Mouse (Mus musculus) liver, embryonic 16.5 days (tissue): ENCODE results near the gene Mrvi1. TPM values are rescaled to one million over a fixed set of nuclear protein-coding genes. Genes with fewer than 3 reads are reported as not detected.

ENCODE experiments used
- ATAC-seq: fragments of 200-750 bp; cut with Nextera tagmentation; 2 replicates; pipeline ENCODE4 v1.8.0; 2017; ENCODE audit warnings: low read depth, mild to moderate bottlenecking, moderate number of reproducible peaks, moderate library complexity
- H3K27ac ChIP-seq: fragments of 300-500 bp; sonication (generic); 2 replicates; pipeline ENCODE4 v1.5.1; 2014; ENCODE audit warnings: mild to moderate bottlenecking, low read length
- H3K27me3 ChIP-seq: fragments of 300-500 bp; sonication (generic); 2 replicates; pipeline ENCODE4 v1.6.1; 2014; ENCODE audit warnings: low read depth, low read length, mixed read lengths; ENCODE audit not compliant: control insufficient read depth, insufficient read depth
- H3K36me3 ChIP-seq: fragments of 300-500 bp; sonication (generic); 2 replicates; pipeline ENCODE4 v1.6.1; 2014; ENCODE audit warnings: mild to moderate bottlenecking; ENCODE audit not compliant: control insufficient read depth, insufficient read depth
- H3K4me1 ChIP-seq: fragments of 300-500 bp; sonication (generic); 2 replicates; pipeline ENCODE4 v1.6.1; 2014; ENCODE audit warnings: low read depth, low read length, mixed read lengths; ENCODE audit not compliant: control insufficient read depth
- H3K4me2 ChIP-seq: fragments of 300-500 bp; sonication (generic); 2 replicates; pipeline ENCODE4 v1.6.1; 2014; ENCODE audit warnings: low read depth, low read length, mixed read lengths
- H3K4me3 ChIP-seq: fragments of 300-500 bp; sonication (generic); 2 replicates; pipeline ENCODE4 v1.5.1; 2014; ENCODE audit warnings: low read depth, mild to moderate bottlenecking, low read length
- H3K9ac ChIP-seq: fragments of 300-500 bp; sonication (generic); 2 replicates; pipeline ENCODE4 v1.6.1; 2014; ENCODE audit warnings: low read depth, low read length
- H3K9me3 ChIP-seq: fragments of 300-500 bp; sonication (generic); replicated peaks from 2 replicates; pipeline ENCODE4 v1.6.1; 2016; ENCODE audit warnings: low read length; ENCODE audit not compliant: control insufficient read depth
- WGBS: fragments of 180-500 bp; shearing (Covaris S2); extraction: QIAGEN DNeasy Blood & Tissue Kit; methylation state at CpG from one replicate; pipeline ENCODE4 v1.1.7; 2014; ENCODE audit not compliant: insufficient replicate concordance; 5-methylcytosine and 5-hydroxymethylcytosine counted together
- polyA plus RNA-seq: library from polyadenylated mRNA; unstranded; fragments of >200 nt; fragmentation: Nextera tagmentation; extraction: Ambion mirVana; gene quantifications from 2 replicates; pipeline ENCODE4 v1.2.1, GENCODE M21; 2015

Mrvi1 gene
- polyA plus RNA-seq = 4.3 and 4.4 TPM in 2 replicates

DNA sequence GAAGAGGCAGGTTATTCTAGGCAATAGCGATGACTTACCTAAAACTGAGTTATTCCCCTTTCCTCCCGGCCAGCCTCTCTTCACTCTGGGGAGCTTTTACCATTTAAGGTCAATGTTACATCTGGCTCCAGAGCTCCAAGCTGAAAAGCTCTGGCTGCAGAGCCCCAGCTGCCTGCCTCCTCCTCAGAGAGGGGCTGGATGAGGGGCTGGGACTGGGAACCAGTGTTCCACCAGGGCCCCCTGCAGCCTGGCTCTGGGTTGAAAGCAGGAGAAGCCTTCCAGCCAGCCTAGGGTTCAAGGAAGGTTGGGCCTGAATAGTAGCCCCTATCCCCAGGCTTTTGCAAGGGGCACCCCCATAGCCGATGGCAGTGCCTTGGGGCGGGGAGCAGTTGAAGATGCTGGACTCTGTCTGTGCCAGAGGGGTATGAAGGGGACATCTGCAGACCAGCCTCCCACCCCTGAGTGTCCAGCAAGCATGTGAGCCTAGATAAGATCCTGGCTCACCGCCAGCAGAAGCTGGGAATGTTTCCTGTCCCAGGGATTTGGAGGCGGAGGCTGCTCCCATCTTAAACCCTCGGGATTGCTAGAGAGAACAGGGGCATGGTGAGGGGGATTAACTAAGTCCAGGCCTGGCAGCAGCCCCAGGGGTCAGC lies at the start of gene Mrvi1:
Gene Mrvi1 (minus strand): TSS at position 409 of the 653 bp plus-strand sequence.
- no peak within 1 kb of the TSS for H3K4me2 ChIP-seq
- no peak within 1 kb of the TSS for H3K4me3 ChIP-seq
- peaks cover 9% of the 10 kb centered on the region for H3K4me1 ChIP-seq
- H3K36me3 ChIP-seq = no peaks in the 10 kb centered on the region
- 53% methylated on average over 7 of the region's 7 CpGs for WGBS
- H3K27me3 ChIP-seq = no peaks in the 10 kb centered on the region
- peak within 1 kb of the TSS; percentile 11 for H3K27ac ChIP-seq
- no peak; the same call in 1 of the 2 replicates for ATAC-seq
- H3K9ac ChIP-seq = no peak within 1 kb of the TSS
- H3K9me3 ChIP-seq = no peaks in the 10 kb centered on the region

DNA sequence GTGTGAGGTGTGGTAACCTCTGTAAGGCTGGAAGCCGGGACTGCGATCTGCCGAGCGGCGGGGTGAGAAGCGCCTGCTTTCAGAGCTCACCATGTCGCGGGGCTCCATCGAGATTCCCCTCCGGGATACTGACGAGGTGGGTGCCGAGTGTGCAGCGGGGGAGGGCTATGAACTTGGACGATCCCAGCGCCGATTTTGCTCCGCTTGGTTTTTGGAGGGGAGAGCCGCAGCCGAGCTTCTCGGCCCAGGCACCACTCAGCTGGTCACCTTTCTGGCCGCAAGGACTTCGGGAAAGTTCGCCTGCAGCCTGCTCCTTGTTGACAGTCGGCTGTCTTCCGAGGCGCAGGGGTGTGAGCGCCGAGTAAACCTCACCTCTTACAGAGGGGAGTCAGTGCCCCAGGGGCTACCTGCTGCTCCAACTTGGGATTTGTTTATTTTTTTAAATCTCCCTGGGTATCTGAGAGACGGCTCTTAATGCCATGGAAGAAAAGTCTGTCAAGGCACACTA lies 46.8 kb upstream of the Mrvi1 start:
- Histone ChIP-seq H3K4me3 (peak overlapping the region; percentile 98), H3K4me2 (peak overlapping the region; percentile 90), H3K27me3 (no peaks in the 10 kb centered on the region), H3K36me3 (peaks cover 4% of the 10 kb centered on the region), H3K9ac (peak overlapping the region; percentile 90), H3K27ac (peak overlapping the region; percentile 97), H3K9me3 (no peaks in the 10 kb centered on the region), H3K4me1 (peaks cover 18% of the 10 kb centered on the region)
- under 1% methylated on average over 29 of the region's 29 CpGs for WGBS
- ATAC-seq = peak; percentile 22

DNA sequence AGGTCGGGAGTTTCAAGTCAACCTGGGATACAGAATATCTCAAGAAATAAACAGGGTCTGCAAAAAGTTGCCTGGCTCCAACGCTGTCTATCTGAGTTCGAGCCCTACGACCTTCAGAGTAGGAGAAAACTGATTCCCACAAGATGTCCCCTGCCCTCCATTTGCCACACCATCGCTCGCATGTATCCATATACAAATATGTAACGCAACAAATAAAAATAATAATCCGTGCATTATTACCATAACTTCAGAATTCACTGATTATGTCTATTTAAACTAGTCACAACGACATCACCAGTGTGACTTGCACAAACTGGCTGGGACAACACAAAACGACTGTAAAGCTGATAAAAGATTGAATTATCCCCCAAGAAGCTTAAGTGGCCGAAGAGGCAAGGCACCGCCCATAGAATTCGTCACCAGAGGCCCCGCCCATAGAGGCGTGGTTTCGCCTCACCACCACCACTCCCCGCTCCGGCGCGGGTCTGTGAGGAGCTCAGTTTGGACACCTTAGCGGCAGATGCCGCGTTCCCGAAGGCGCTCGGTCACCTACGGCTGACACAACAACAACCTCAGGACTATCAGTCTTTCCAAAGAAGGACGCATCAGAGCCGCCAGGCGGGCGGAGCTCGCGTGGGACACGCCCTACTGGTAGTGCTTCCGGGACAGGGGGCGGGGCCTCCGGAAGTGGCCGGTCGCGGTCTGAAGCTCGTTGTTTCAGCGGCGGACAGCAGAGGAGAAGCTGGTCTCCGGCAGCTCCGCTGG lies 46.2 kb upstream of the Mrvi1 start, which contains the start of gene Ctr9:
Gene Ctr9 (plus strand): TSS at position 671 of the 765 bp plus-strand sequence.
- ATAC-seq = peak; percentile 91
- WGBS = 5% methylated on average over 45 of the region's 45 CpGs
- Histone ChIP-seq H3K4me2 (peak within 1 kb of the TSS; percentile 90), H3K27me3 (no peaks in the 10 kb centered on the region), H3K4me1 (peaks cover 18% of the 10 kb centered on the region), H3K4me3 (peak within 1 kb of the TSS; percentile 98), H3K36me3 (peaks cover 2% of the 10 kb centered on the region), H3K9ac (peak within 1 kb of the TSS; percentile 90), H3K9me3 (no peaks in the 10 kb centered on the region), H3K27ac (peak within 1 kb of the TSS; percentile 97)

DNA sequence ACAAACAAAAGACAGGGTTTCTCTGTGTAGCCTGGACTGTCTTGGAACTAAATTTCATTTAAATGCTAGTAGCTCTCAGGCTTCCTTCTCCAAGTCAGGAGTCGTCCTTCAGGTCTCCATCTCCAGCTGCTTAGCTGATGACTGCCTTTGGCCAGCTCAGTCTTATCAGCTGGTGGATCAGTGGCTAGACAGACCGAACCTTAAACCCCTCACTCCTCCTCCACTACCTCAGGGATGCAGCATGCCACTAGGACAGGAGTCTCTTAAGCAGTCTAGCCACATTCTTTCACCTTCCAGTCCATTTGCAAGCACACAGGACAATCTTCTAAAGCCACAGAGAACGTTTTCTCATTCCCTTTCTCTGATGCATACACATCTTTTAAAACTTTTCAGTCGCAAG lies 42.7 kb upstream of the Mrvi1 start:
- Histone ChIP-seq H3K4me1 (peaks cover 15% of the 10 kb centered on the region), H3K9ac (no peak overlapping the region), H3K27ac (peak overlapping the region; percentile 44; the same call in 1 of the 2 replicates), H3K4me2 (0 out of 2 replicates have a peak overlapping the region, but pooled peaks have one; percentile 24), H3K27me3 (no peaks in the 10 kb centered on the region), H3K36me3 (no peaks in the 10 kb centered on the region), H3K4me3 (no peak overlapping the region), H3K9me3 (no peaks in the 10 kb centered on the region)
- ATAC-seq = no peak
- 36% methylated on average over 4 of the region's 4 CpGs for WGBS

GRCm38 (mm10) chr7:111024068-111024594 lies 41.9 kb upstream of the Mrvi1 start:
- no peak overlapping the region for H3K9ac ChIP-seq
- H3K36me3 ChIP-seq = no peaks in the 10 kb centered on the region
- H3K27ac ChIP-seq = peak overlapping the region; percentile 55
- H3K9me3 ChIP-seq = no peaks in the 10 kb centered on the region
- peaks cover 9% of the 10 kb centered on the region for H3K4me1 ChIP-seq
- no peak overlapping the region for H3K4me3 ChIP-seq
- peak; percentile 53 for ATAC-seq
- 0 out of 2 replicates have a peak overlapping the region, but pooled peaks have one; percentile 24 for H3K4me2 ChIP-seq
- H3K27me3 ChIP-seq = no peaks in the 10 kb centered on the region
- 33% methylated on average over 8 of the region's 8 CpGs for WGBS

GRCm38 (mm10) chr7:111020814-111021213 lies 38.6 kb upstream of the Mrvi1 start:
- H3K4me3 ChIP-seq = no peak overlapping the region
- no peak for ATAC-seq
- no peaks in the 10 kb centered on the region for H3K27me3 ChIP-seq
- H3K4me2 ChIP-seq = no peak overlapping the region
- H3K9me3 ChIP-seq = no peaks in the 10 kb centered on the region
- no peaks in the 10 kb centered on the region for H3K4me1 ChIP-seq
- WGBS = 63% methylated on average over 4 of the region's 4 CpGs
- no peak overlapping the region for H3K9ac ChIP-seq
- H3K27ac ChIP-seq = no peak overlapping the region
- H3K36me3 ChIP-seq = no peaks in the 10 kb centered on the region

DNA sequence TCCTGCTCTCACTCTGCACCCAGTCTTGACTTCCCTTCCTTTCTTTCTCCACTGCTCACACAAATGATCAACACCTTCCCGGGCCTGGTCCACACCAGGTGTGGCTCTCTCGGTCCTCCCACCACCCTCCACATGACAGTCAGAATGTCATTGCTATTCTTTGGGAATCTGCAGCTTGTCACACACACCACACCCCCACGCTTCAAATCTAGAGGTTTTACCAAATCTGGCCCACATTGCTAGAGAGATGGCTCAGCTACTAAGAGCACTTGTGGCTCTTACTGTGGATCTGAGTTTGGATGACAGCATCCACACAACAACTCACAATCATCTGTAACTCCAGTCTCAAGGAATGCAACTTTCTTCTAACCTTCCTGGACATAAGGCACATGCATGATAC lies 34.7 kb upstream of the Mrvi1 start:
- Histone ChIP-seq H3K9me3 (no peaks in the 10 kb centered on the region), H3K27ac (no peak overlapping the region), H3K9ac (no peak overlapping the region), H3K27me3 (no peaks in the 10 kb centered on the region), H3K4me1 (peaks cover 3% of the 10 kb centered on the region; the same call in 1 of the 2 replicates), H3K4me3 (no peak overlapping the region), H3K4me2 (no peak overlapping the region), H3K36me3 (no peaks in the 10 kb centered on the region)
- 60% methylated on average over 3 of the region's 3 CpGs for WGBS
- no peak for ATAC-seq

DNA sequence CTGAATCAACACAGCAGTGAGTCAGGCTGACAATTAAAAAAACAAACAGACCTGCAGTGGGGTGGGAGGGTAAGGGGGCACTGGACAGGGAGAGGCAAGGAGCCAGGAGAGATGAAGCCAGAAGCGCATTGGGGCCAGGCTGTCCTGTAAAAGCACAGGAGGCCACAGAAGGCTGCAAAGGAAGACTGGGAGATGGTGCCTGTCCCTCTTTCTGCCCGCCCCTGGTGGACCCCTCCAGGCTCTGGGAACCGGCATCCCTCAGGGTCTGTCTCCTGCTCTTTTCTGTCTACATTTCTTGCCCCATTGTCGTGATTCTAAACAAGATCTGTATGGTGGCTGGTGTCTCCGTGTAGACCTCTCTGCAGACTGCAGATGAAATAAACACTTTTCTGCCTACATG lies 33.5 kb upstream of the Mrvi1 start:
- 56% methylated on average over 5 of the region's 5 CpGs for WGBS
- no peak for ATAC-seq
- Histone ChIP-seq H3K27ac (no peak overlapping the region), H3K27me3 (no peaks in the 10 kb centered on the region), H3K9ac (no peak overlapping the region), H3K36me3 (no peaks in the 10 kb centered on the region), H3K9me3 (no peaks in the 10 kb centered on the region), H3K4me2 (no peak overlapping the region), H3K4me1 (peaks cover 3% of the 10 kb centered on the region; the same call in 1 of the 2 replicates), H3K4me3 (no peak overlapping the region)
